Mouse (Mus musculus): ENCODE measurements around the gene Tuba1b. TPM values are rescaled to one million over a fixed set of nuclear protein-coding genes. Genes with fewer than 3 reads are reported as not detected.

Tuba1b gene
- polyA plus RNA-seq, 1 experiment from 2014 or later, result 2,588 TPM

DNA sequence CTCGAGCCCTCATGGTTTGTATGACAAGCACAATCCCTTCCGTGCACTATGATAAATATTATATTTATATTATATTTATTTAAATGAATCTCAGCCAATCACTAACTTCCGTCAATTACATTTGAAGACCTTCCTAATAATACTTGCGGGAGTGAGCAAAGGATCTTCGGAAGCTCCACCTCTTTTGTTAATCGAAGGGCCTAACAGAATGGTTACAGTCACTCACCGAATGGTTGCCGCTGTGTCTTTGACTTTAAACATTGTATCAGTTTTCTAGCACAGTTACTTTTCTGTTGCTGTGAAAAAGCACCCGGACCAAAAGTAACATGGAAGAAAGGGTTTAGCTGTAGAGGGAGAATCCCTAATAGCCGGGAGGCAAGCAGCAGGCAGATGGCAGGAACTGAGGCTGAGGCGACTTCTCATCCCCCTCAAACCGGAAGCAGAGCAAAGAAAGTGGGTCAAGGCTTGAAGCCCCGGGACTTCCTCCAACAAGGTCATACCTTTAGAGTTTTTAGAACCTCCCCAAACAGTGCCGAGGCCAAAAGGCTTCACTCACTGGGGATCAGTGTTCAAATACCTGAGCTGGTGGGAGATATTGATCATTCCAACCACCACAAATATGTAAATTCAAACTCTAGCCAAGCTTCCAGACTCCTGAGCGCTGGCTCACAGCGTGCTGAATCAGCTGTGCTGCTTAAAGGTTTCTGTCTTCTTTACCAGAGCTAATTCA, 35.2 kb upstream of the Tuba1b start:
- H3K27me3 ChIP-seq (ENCODE audit: low read depth, poor library complexity, severe bottlenecking), result no peaks in the 10 kb centered on the region
- H3K27ac ChIP-seq (replicated peaks), result peak overlapping the region; percentile 97
- WGBS, result 6% methylated on average over 16 of the region's 16 CpGs
- peaks cover 77% of the 10 kb centered on the region for H3K4me1 ChIP-seq
- no peaks in the 10 kb centered on the region for H3K36me3 ChIP-seq
- peaks cover 4% of the 10 kb centered on the region; the same call in 1 of the 2 replicates for H3K9me3 ChIP-seq (replicated peaks)
- peak overlapping the region; percentile 38 for H3K4me3 ChIP-seq
- peak; percentile 61 for DNase-seq (ENCODE audit: low spot score)

DNA sequence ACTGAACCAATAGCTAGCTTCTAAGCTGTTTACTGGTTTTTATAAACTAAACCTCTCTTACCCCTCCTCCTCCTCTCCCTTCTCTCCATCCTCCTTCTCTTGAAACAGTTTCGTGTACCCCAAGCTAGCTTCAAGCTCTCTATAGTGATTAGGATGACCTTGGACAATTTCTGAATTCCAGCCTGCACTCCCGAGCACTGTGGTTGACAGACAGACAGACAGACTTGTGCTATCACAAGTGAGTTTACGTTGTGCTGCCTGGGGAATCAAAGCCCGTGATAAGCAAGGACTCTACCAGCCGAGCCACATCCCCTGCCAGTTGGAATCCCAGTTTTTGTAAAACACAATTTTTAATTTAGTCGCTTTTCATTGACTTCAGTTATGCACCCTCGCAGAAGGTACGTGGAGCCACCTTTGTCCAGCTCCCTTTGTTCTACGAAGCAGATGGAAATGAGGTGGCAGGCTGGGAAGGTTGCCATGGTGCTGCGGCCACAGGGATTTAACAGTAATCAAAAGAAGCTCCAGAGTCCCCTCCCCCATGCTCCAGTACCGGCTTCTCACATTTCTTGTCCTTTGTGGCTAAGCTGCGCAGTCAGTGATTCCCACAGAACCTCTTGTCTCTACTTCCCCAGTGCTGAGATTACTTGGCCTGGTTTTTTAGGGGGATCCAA, 34.5 kb upstream of the Tuba1b start:
- Histone ChIP-seq H3K4me3 (peak overlapping the region; percentile 38), H3K36me3 (no peaks in the 10 kb centered on the region), H3K4me1 (peaks cover 77% of the 10 kb centered on the region), H3K9me3 (replicated peaks) (peaks cover 9% of the 10 kb centered on the region), H3K27me3 (ENCODE audit: low read depth, poor library complexity, severe bottlenecking) (no peaks in the 10 kb centered on the region), H3K27ac (replicated peaks) (peak overlapping the region; percentile 97)
- peak; percentile 95 for DNase-seq (ENCODE audit: low spot score)
- 3% methylated on average over 12 of the region's 12 CpGs for WGBS

DNA sequence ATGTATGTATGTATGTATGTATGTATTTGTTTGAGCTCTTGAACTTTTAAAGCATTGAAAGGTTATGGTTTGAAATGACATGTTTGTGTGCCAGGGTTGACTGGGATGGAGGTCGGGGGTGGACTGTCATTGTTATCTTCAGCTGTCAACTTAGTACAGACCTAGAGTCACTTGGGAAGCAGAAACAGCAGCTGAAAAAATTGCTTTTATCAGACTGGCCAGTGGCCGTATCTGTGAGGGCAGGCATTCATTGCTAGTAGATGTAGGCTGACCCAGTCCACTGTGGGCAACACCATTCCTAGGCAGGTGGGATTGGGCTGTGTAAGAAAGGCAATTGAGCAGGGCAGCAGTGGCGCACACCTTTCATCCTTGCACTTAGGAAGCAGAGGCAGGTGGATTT, 25.2 kb upstream of the Tuba1b start:
- Histone ChIP-seq H3K27me3 (ENCODE audit: low read depth, poor library complexity, severe bottlenecking) (no peaks in the 10 kb centered on the region), H3K36me3 (no peaks in the 10 kb centered on the region), H3K4me3 (no peak overlapping the region), H3K4me1 (peaks cover 20% of the 10 kb centered on the region), H3K9me3 (replicated peaks) (peaks cover 11% of the 10 kb centered on the region; the same call in 1 of the 2 replicates), H3K27ac (replicated peaks) (no peak overlapping the region; the same call in 1 of the 2 replicates)
- DNase-seq (ENCODE audit: low spot score), result no peak
- 81% methylated on average over 3 of the region's 3 CpGs for WGBS

DNA sequence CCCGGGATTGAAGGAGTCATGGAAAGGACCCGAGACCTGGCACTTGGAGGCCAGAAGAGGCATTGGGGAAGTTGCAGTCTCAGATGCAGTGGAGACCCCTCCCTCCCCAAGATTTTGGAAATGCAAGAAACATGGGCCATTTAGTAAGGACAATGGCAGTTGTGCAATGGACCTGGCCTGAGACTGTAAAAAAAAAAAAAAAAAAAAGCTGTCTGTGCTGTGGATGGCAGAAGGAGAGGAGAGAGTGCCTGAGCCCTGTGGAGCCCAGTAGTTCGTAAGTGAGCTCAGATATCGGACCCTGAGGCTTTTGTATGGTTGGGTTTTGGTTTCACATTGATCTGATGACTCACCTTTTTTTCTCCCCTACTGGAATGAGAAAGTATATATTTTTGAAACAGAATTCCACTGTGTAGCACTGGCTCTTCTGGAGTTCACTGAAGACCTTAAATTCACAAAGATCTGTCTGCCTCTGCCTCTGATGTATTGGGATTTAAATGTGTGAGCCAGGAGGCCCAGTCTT, 24.6 kb upstream of the Tuba1b start:
- Histone ChIP-seq H3K36me3 (no peaks in the 10 kb centered on the region), H3K4me1 (peaks cover 26% of the 10 kb centered on the region), H3K4me3 (no peak overlapping the region), H3K9me3 (replicated peaks) (peaks cover 7% of the 10 kb centered on the region; the same call in 1 of the 2 replicates), H3K27ac (replicated peaks) (no peak overlapping the region), H3K27me3 (ENCODE audit: low read depth, poor library complexity, severe bottlenecking) (no peaks in the 10 kb centered on the region)
- WGBS, result 82% methylated on average over 4 of the region's 4 CpGs
- DNase-seq (ENCODE audit: low spot score), result no peak

DNA sequence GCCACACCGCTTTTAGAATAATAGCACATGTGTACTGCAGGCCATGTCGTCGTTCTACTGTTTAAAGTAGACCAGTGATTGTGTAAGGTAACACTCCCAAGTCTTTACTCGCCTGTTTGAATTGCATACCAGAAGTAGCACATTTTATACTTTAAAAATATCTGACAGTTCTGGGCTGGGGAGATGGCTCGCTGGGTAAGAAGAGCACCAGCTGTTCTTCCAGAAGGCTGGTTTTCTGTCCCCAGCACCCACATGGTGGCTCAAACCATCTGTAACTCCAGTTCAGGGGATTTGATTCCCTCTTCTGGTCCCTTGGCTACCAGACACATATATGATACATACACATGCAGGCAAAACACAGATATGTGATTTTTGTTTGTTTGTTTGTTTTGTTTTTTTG, 23.1 kb upstream of the Tuba1b start:
- WGBS, result 94% methylated on average over 5 of the region's 5 CpGs
- no peak for DNase-seq (ENCODE audit: low spot score)
- Histone ChIP-seq H3K4me3 (no peak overlapping the region), H3K27ac (replicated peaks) (no peak overlapping the region), H3K36me3 (no peaks in the 10 kb centered on the region), H3K27me3 (ENCODE audit: low read depth, poor library complexity, severe bottlenecking) (no peaks in the 10 kb centered on the region), H3K4me1 (peaks cover 30% of the 10 kb centered on the region), H3K9me3 (replicated peaks) (0 out of 2 replicates have a peak, but pooled peaks cover 4% of the 10 kb centered on the region)

DNA sequence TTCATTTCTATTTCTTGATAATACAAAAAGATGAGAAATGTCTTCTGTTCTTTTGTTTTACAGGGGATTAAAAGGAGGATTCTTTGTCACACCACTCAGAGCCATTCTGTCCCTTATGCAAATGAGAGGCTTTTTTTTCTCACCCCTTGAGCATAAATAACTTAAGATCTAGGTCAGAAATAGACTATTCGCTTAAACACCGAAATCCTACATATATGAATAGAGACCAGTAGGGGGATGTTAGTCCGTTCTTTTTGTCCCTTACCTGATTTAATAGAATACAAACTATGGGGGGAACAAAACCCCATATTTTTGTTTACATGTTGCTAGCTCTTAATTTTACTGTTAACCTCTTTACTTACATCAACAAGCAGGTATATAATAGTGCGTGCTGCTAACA, 21.6 kb upstream of the Tuba1b start:
- Histone ChIP-seq H3K27ac (replicated peaks) (peak overlapping the region; percentile 99), H3K36me3 (peaks cover 12% of the 10 kb centered on the region), H3K9me3 (replicated peaks) (no peaks in the 10 kb centered on the region), H3K4me1 (peaks cover 42% of the 10 kb centered on the region), H3K27me3 (ENCODE audit: low read depth, poor library complexity, severe bottlenecking) (no peaks in the 10 kb centered on the region), H3K4me3 (no peak overlapping the region)
- DNase-seq (ENCODE audit: low spot score), result no peak
- WGBS, result 91% methylated on average over 4 of the region's 4 CpGs

DNA sequence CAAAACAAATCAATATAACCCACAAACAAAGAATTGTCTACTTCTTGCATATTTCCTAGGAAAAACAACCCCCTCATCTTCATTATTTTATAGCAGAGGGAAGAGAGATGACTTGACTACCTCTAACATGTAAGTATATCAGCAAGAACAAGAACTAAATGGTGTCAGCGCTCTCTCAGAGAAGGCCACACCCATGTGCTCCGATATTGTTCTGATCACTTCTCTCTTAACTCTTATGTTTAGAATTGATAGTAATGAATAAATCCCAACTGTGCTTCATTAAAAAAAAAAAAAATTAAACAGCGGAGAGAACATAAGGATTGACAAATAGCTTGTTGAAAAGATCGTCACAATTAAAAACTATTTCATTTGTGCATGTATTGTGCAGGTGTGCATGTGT, 21.0 kb upstream of the Tuba1b start:
- Histone ChIP-seq H3K4me3 (peak overlapping the region; percentile 96), H3K27me3 (ENCODE audit: low read depth, poor library complexity, severe bottlenecking) (no peaks in the 10 kb centered on the region)

DNA sequence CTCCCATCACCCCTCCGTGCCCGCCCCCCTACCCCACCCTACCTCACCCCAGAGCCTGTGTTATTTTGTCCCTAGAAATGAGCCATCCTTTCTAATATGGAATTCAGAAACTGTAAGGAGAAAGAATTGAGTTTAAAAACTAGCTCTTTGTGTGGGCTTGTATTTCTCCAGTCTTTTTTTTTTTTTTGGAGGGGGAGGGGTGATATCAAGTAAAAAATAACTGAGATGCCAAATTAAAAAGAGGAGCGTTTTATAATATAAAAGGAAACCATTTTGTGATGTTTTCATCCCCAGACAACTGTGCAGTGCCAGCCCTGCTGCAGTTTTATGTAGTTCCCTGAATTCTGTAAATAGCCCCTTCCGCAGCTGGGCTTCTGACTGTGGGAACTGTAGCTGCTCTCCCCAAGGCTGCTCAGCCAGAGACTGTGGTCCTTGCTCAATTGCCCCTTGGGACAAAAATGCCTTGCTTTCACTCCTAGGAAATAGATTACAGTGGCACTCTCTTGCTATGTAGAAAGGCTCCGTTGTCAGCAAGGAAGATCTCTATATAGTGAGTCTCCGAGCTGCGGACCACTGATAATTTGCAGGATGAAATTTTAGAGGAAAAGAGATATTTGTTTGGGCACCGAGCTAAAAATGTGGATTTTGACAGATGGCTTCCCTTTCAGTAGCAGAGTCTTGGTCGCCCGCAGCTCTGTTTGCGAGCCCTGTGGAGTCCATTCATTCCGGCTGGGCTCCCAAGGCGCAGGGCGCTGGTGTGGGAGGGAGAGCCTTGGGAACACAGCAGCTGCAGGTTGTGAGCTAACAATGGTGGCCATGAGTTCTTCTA, 20.3 kb upstream of the Tuba1b start:
- peaks cover 20% of the 10 kb centered on the region for H3K36me3 ChIP-seq
- WGBS, result 10% methylated on average over 14 of the region's 14 CpGs
- peak overlapping the region; percentile 96 for H3K4me3 ChIP-seq
- H3K27me3 ChIP-seq (ENCODE audit: low read depth, poor library complexity, severe bottlenecking), result no peaks in the 10 kb centered on the region
- peaks cover 43% of the 10 kb centered on the region for H3K4me1 ChIP-seq
- peak overlapping the region; percentile 99 for H3K27ac ChIP-seq (replicated peaks)
- DNase-seq (ENCODE audit: low spot score), result peak; percentile 62
- no peaks in the 10 kb centered on the region for H3K9me3 ChIP-seq (replicated peaks)

More for the DNA sequence above, 21.0 kb upstream of the Tuba1b start:
- Histone ChIP-seq H3K36me3 (peaks cover 17% of the 10 kb centered on the region), H3K27ac (replicated peaks) (peak overlapping the region; percentile 99), H3K9me3 (replicated peaks) (no peaks in the 10 kb centered on the region), H3K4me1 (peaks cover 43% of the 10 kb centered on the region)
- 76% methylated on average over 4 of the region's 4 CpGs for WGBS
- DNase-seq (ENCODE audit: low spot score), result no peak

DNA sequence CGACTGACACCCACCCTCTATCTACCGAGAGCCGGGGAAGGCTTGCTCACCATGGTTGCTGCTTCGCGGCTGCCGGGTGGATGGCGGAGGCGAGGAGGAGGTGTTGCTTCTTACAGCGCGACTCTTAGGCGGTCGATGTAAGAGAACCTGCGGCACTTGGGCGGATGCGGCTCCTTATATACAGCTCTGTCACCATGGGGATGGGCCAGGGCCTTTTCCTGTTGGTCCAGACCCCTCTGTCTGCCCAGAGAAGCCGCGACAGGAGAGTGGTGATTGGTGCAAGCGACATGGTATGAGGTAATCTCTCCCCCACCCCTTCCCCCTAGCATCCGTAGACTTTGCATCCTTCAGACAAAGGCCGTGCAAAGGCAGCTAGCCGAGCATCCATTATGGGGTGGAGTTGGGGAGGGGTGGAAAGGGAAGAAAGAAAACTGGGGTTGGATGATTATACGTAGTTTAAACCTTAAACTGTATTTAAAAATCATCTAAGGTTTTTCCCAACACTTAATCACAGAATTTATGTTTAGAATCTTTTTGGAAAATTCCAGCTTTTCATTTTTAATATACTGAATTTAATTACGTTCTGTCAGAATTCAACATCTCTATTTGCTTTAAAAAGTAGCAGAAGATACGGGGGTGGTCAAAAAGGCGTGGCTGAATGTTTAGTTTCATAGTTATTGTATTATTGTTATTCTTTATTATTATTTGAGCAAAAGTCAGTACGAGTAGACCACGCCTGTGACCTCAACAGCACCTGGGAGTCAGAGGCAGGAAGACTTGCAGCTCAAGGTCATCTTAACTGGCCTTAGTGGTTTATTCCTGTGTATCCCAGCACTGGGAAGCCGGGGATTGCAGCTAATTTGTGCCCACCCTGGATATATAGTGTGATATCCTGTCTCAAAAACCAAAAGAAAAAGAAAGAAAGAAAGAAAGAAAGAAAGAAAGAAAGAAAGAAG, 19.3 kb upstream of the Tuba1b start, which contains the start of the genes Gm49450 and Tuba1a:
Gene Gm49450, minus strand, starts transcription at position 151 of the 956 bp plus-strand sequence.
Gene Tuba1a, minus strand, starts transcription at position 303 of the 956 bp plus-strand sequence.
- Histone ChIP-seq H3K4me3 (peak within 1 kb of the TSS; percentile 96), H3K4me1 (peaks cover 46% of the 10 kb centered on the region), H3K27me3 (ENCODE audit: low read depth, poor library complexity, severe bottlenecking) (no peaks in the 10 kb centered on the region), H3K27ac (replicated peaks) (peak within 1 kb of the TSS; percentile 99), H3K9me3 (replicated peaks) (no peaks in the 10 kb centered on the region), H3K36me3 (peaks cover 29% of the 10 kb centered on the region)
- DNase-seq (ENCODE audit: low spot score), result peak; percentile 99
- 3% methylated on average over 28 of the region's 28 CpGs for WGBS

DNA sequence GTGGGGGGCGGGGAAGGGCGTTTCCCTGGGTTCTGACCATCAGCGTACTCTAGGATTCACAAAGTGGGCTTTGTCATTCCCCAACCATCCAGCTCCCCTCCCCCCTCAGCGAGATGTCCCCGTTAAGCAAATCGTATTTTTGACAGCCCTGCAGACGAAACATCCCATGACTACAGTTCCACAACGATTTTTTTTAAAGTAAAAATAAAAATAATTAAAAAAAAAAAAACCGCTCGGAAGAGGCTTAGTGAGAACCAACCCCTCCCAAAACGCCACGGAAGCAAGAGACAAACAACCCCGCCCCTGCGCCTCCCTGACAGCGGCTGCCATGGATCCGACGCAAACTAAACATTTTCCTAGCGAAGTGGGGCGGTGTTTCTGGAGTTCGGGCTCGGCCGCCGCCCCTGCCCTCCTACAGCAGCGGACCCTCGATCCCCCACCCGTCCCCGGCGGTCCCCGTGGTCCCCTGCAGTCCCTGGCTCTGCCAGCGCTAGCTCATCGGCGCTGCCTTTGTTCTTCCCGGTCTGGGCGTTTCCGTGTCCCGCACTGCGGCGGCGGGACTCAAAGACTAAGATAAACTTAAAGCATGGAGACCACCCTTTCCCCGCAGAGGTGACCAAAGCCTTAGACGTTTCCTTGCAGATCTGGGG, 18.5 kb upstream of the Tuba1b start:
- Histone ChIP-seq H3K27me3 (ENCODE audit: low read depth, poor library complexity, severe bottlenecking) (no peaks in the 10 kb centered on the region), H3K9me3 (replicated peaks) (no peaks in the 10 kb centered on the region), H3K4me1 (peaks cover 52% of the 10 kb centered on the region), H3K4me3 (peak overlapping the region; percentile 96), H3K36me3 (peaks cover 29% of the 10 kb centered on the region), H3K27ac (replicated peaks) (peak overlapping the region; percentile 99)
- peak; percentile 60 for DNase-seq (ENCODE audit: low spot score)
- WGBS, result under 1% methylated on average over 41 of the region's 41 CpGs

DNA sequence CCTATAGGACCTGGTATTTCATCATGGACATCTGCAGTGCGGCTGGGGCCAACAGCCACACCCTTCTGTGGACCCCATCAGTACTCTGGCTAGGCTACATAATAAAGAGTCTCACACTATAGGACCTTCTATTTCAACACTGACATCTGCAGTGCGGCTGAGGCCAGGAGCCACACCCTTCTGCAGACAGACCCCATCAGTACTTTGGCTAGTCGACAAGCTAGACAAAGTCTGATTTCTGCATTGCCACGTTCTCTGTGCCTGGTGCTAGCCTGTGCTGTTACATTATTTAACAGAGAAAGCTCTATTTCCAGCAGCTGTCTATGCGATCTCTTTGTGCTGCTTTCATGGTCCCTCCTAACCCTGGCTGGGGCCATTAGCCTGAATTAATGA, 17.7 kb upstream of the Tuba1b start:
- 36% methylated on average over 5 of the region's 5 CpGs for WGBS

More for the DNA sequence above, 17.7 kb upstream of the Tuba1b start:
- peak overlapping the region; percentile 96 for H3K4me3 ChIP-seq
- peak; percentile 45 for DNase-seq (ENCODE audit: low spot score)
- H3K36me3 ChIP-seq, result peaks cover 31% of the 10 kb centered on the region
- H3K27ac ChIP-seq (replicated peaks), result peak overlapping the region; percentile 99
- H3K9me3 ChIP-seq (replicated peaks), result no peaks in the 10 kb centered on the region
- H3K4me1 ChIP-seq, result peaks cover 53% of the 10 kb centered on the region
- H3K27me3 ChIP-seq (ENCODE audit: low read depth, poor library complexity, severe bottlenecking), result no peaks in the 10 kb centered on the region

Measured in midbrain, embryonic 10.5 days (tissue).